Mouse (Mus musculus) CH12.LX (cell line): ENCODE measurements around the gene Fam198b.

Experiments used
- CHD1 ChIP-seq: IDR thresholded peaks from 2 replicates; pipeline ENCODE4 v1.6.1; 2012; ENCODE audit warnings: low read depth, low read length, improper control_type of control experiment, inconsistent platforms
- CTCF ChIP-seq, 2 experiments: IDR thresholded peaks in 1 of 2; conservative IDR thresholded peaks in 1 of 2; 2 replicates each; pipeline ENCODE4 v1.5.1; 2011 to 2012; ENCODE audit warnings: low read depth in 2 of 2, low read length in 2 of 2, improper control_type of control experiment in 1 of 2, inconsistent platforms in 1 of 2, mild to moderate bottlenecking in 1 of 2, moderate library complexity in 1 of 2
- EP300 ChIP-seq: IDR thresholded peaks from 2 replicates; pipeline ENCODE4 v1.6.1; 2011; ENCODE audit warnings: low read length, improper control_type of control experiment
- KAT2A ChIP-seq: IDR thresholded peaks from 2 replicates; pipeline ENCODE4 v1.6.1; 2012; ENCODE audit warnings: low read length, improper control_type of control experiment, inconsistent platforms; ENCODE audit not compliant: insufficient replicate concordance
- POLR2A ChIP-seq: IDR thresholded peaks from 2 replicates; pipeline ENCODE4 v1.6.1; 2011; ENCODE audit warnings: low read depth, mild to moderate bottlenecking, improper control_type of control experiment, low read length
- POLR2AphosphoS2 ChIP-seq: IDR thresholded peaks from 2 replicates; pipeline ENCODE4 v1.6.1; 2011; ENCODE audit warnings: low read depth, low read length, improper control_type of control experiment
- USF1 ChIP-seq: IDR thresholded peaks from 2 replicates; pipeline ENCODE4 v1.6.1; 2014; ENCODE audit warnings: low read depth, mild to moderate bottlenecking, inconsistent platforms, low read length, improper control_type of control experiment

- TF ChIP-seq POLR2AphosphoS2 (no peak), KAT2A (no peak), CHD1 (no peak), EP300 (no peak), POLR2A (no peak), CTCF (conservative IDR thresholded peaks at IDR 0.05 in 1 of 2, IDR thresholded peaks at IDR 0.05 in 1 of 2; ENCODE audit: low read depth in 2 of 2, low read length in 2 of 2) (no peak), USF1 (no peak)
Observed at GRCm38 (mm10) chr3:79898514-79898913, 14.2 kb downstream of the Fam198b start.
